Mouse (Mus musculus) MEL (cell line): ENCODE data around the gene Dffa. TPM values are rescaled to one million over a fixed set of nuclear protein-coding genes. Genes with fewer than 3 reads are reported as not detected.

ENCODE experiments used
- DNase-seq: peaks from one replicate; pipeline ENCODE4 v3.0.0; 2011; ENCODE audit warnings: low read depth, low spot score
- H3K27ac ChIP-seq: 2 replicates; pipeline ENCODE4 v1.5.1; 2012; ENCODE audit warnings: low read depth, mild to moderate bottlenecking, control low read depth, low read length, moderate library complexity; ENCODE audit not compliant: control insufficient read depth
- H3K27me3 ChIP-seq, 2 experiments: fragments of 150-350 bp in 1 of 2; sonication (generic) in 1 of 2; 2 replicates each; pipeline ENCODE4 v1.6.1; 2012; ENCODE audit warnings: low read length in 2 of 2, mild to moderate bottlenecking in 2 of 2, improper control_type of control experiment in 1 of 2, moderate library complexity in 1 of 2; ENCODE audit not compliant: insufficient read depth in 2 of 2, control insufficient read depth in 1 of 2
- H3K36me3 ChIP-seq, 2 experiments: 2 replicates each; pipeline ENCODE4 v1.6.1; 2012 to 2014; ENCODE audit warnings: low read length in 2 of 2, improper control_type of control experiment in 1 of 2, inconsistent platforms in 1 of 2, mild to moderate bottlenecking in 1 of 2; ENCODE audit not compliant: insufficient read depth in 2 of 2, control insufficient read depth in 1 of 2
- H3K4me1 ChIP-seq, 2 experiments: fragments of 150-350 bp in 1 of 2; sonication (generic) in 1 of 2; 2 replicates each; pipeline ENCODE4 v1.6.1; 2012; ENCODE audit warnings: low read length in 2 of 2, improper control_type of control experiment in 1 of 2, mild to moderate bottlenecking in 1 of 2; ENCODE audit not compliant: insufficient read depth in 2 of 2, control insufficient read depth in 1 of 2
- H3K4me3 ChIP-seq, 2 experiments: fragments of 150-350 bp in 1 of 2; sonication (generic) in 1 of 2; 2 replicates each; pipeline ENCODE4 v1.5.1; 2012; ENCODE audit warnings: low read depth in 2 of 2, low read length in 2 of 2, mild to moderate bottlenecking in 2 of 2, moderate library complexity in 2 of 2, control low read depth in 1 of 2, improper control_type of control experiment in 1 of 2; ENCODE audit not compliant: control insufficient read depth in 1 of 2, insufficient read depth in 1 of 2
- H3K79me2 ChIP-seq: 2 replicates; pipeline ENCODE4 v1.6.1; 2012; ENCODE audit warnings: mild to moderate bottlenecking, low read length, moderate library complexity; ENCODE audit not compliant: control insufficient read depth, poor library complexity, insufficient read depth
- H3K9ac ChIP-seq: 2 replicates; pipeline ENCODE4 v1.6.1; 2012; ENCODE audit warnings: low read depth, mild to moderate bottlenecking, control low read depth, low read length, moderate library complexity; ENCODE audit not compliant: control insufficient read depth, poor library complexity, severe bottlenecking
- H3K9me3 ChIP-seq: fragments of 150-350 bp; sonication (generic); replicated peaks from 2 replicates; pipeline ENCODE4 v1.6.1; 2012; ENCODE audit warnings: mild to moderate bottlenecking, low read length, improper control_type of control experiment, moderate library complexity; ENCODE audit not compliant: insufficient read depth
- CHD1 ChIP-seq: IDR thresholded peaks from 2 replicates; pipeline ENCODE4 v1.6.1; 2012; ENCODE audit warnings: low read depth, mild to moderate bottlenecking, inconsistent platforms, low read length, improper control_type of control experiment
- CHD2 ChIP-seq: IDR thresholded peaks from 2 replicates; pipeline ENCODE4 v1.6.1; 2011; ENCODE audit warnings: low read length, improper control_type of control experiment
- CTCF ChIP-seq, 3 experiments: IDR thresholded peaks in 2 of 3; conservative IDR thresholded peaks in 1 of 3; 2 replicates each; pipeline ENCODE4 v1.5.1; 2011 to 2012; ENCODE audit warnings: low read length in 3 of 3, low read depth in 2 of 3, mild to moderate bottlenecking in 2 of 3, improper control_type of control experiment in 1 of 3, inconsistent platforms in 1 of 3, mixed read lengths in 1 of 3, moderate library complexity in 1 of 3; ENCODE audit not compliant: control insufficient read depth in 1 of 3, insufficient read depth in 1 of 3, poor library complexity in 1 of 3, severe bottlenecking in 1 of 3
- ETS1 ChIP-seq: IDR thresholded peaks from 2 replicates; pipeline ENCODE4 v1.6.1; 2012; ENCODE audit warnings: low read depth, mild to moderate bottlenecking, inconsistent platforms, low read length, improper control_type of control experiment, moderate library complexity
- GATA1 ChIP-seq: IDR thresholded peaks from 2 replicates; pipeline ENCODE4 v1.6.1; 2011; ENCODE audit warnings: low read depth, low read length, improper control_type of control experiment
- HCFC1 ChIP-seq: IDR thresholded peaks from 2 replicates; pipeline ENCODE4 v1.6.1; 2012; ENCODE audit warnings: low read depth, mild to moderate bottlenecking, inconsistent platforms, low read length, improper control_type of control experiment, moderate library complexity
- MAFK ChIP-seq: IDR thresholded peaks from 2 replicates; pipeline ENCODE4 v1.6.1; 2011; ENCODE audit warnings: low read depth, mild to moderate bottlenecking, low read length, improper control_type of control experiment, borderline replicate concordance
- MAX ChIP-seq: IDR thresholded peaks from 2 replicates; pipeline ENCODE4 v1.6.1; 2011; ENCODE audit warnings: low read length, improper control_type of control experiment
- MEF2A ChIP-seq: IDR thresholded peaks from 2 replicates; pipeline ENCODE4 v1.6.1; 2014; ENCODE audit warnings: low read depth, mild to moderate bottlenecking, inconsistent platforms, low read length, improper control_type of control experiment; ENCODE audit not compliant: poor library complexity, insufficient replicate concordance, severe bottlenecking; ENCODE audit errors: extremely low read depth
- MXI1 ChIP-seq: IDR thresholded peaks from 2 replicates; pipeline ENCODE4 v1.6.1; 2011; ENCODE audit warnings: mild to moderate bottlenecking, low read depth, low read length, improper control_type of control experiment
- MYB ChIP-seq: IDR thresholded peaks from 2 replicates; pipeline ENCODE4 v1.6.1; 2011; ENCODE audit warnings: mild to moderate bottlenecking, low read depth, low read length, improper control_type of control experiment
- MYC ChIP-seq: IDR thresholded peaks from 2 replicates; pipeline ENCODE4 v1.6.1; 2011; ENCODE audit warnings: low read depth, mild to moderate bottlenecking, low read length, improper control_type of control experiment, moderate library complexity
- NELFE ChIP-seq: IDR thresholded peaks from 2 replicates; pipeline ENCODE4 v1.6.1; 2011; ENCODE audit warnings: low read depth, low read length, improper control_type of control experiment
- NRF1 ChIP-seq: IDR thresholded peaks from 2 replicates; pipeline ENCODE4 v1.6.1; 2014; ENCODE audit warnings: low read depth, mild to moderate bottlenecking, inconsistent platforms, low read length, improper control_type of control experiment, moderate library complexity; ENCODE audit not compliant: poor library complexity, insufficient read depth, severe bottlenecking
- POLR2A ChIP-seq, 2 experiments: IDR thresholded peaks; 2 replicates each; pipeline ENCODE4 v1.6.1; 2011 to 2012; ENCODE audit warnings: low read length in 2 of 2, mild to moderate bottlenecking in 2 of 2, control low read depth in 1 of 2, improper control_type of control experiment in 1 of 2, low read depth in 1 of 2, moderate library complexity in 1 of 2; ENCODE audit not compliant: control insufficient read depth in 1 of 2, insufficient read depth in 1 of 2, poor library complexity in 1 of 2
- POLR2AphosphoS2 ChIP-seq: IDR thresholded peaks from 2 replicates; pipeline ENCODE4 v1.6.1; 2011; ENCODE audit warnings: low read length, improper control_type of control experiment
- POLR2AphosphoS5 ChIP-seq: IDR thresholded peaks from 2 replicates; pipeline ENCODE4 v1.6.1; 2012; ENCODE audit warnings: low read depth, borderline replicate concordance, mild to moderate bottlenecking, inconsistent platforms, low read length, moderate library complexity, mixed read lengths
- RAD21 ChIP-seq: IDR thresholded peaks from 2 replicates; pipeline ENCODE4 v1.6.1; 2011; ENCODE audit warnings: mild to moderate bottlenecking, low read depth, low read length, improper control_type of control experiment
- RCOR1 ChIP-seq: IDR thresholded peaks from 2 replicates; pipeline ENCODE4 v1.6.1; 2012; ENCODE audit warnings: low read depth, mild to moderate bottlenecking, inconsistent platforms, low read length, improper control_type of control experiment
- SIN3A ChIP-seq: IDR thresholded peaks from 2 replicates; pipeline ENCODE4 v1.6.1; 2012; ENCODE audit warnings: low read length, improper control_type of control experiment, inconsistent platforms
- SMC3 ChIP-seq: IDR thresholded peaks from 2 replicates; pipeline ENCODE4 v1.6.1; 2011; ENCODE audit warnings: low read depth, low read length, improper control_type of control experiment
- TBP ChIP-seq: IDR thresholded peaks from 2 replicates; pipeline ENCODE4 v1.8.0; 2011; ENCODE audit warnings: low read depth, low read length, improper control_type of control experiment
- TCF12 ChIP-seq: IDR thresholded peaks from 2 replicates; pipeline ENCODE4 v1.6.1; 2014; ENCODE audit warnings: low read depth, mild to moderate bottlenecking, inconsistent platforms, low read length, improper control_type of control experiment, moderate library complexity
- UBTF ChIP-seq: IDR thresholded peaks from 2 replicates; pipeline ENCODE4 v1.6.1; 2012; ENCODE audit warnings: low read depth, mild to moderate bottlenecking, inconsistent platforms, low read length, improper control_type of control experiment, moderate library complexity, borderline replicate concordance; ENCODE audit not compliant: insufficient read depth
- USF1 ChIP-seq: IDR thresholded peaks from 2 replicates; pipeline ENCODE4 v1.6.1; 2014; ENCODE audit warnings: low read depth, mild to moderate bottlenecking, inconsistent platforms, low read length, improper control_type of control experiment, moderate library complexity
- ZC3H11A ChIP-seq: IDR thresholded peaks from 2 replicates; pipeline ENCODE4 v1.6.1; 2012; ENCODE audit warnings: low read depth, mild to moderate bottlenecking, inconsistent platforms, low read length, improper control_type of control experiment
- ZMIZ1 ChIP-seq: IDR thresholded peaks from 2 replicates; pipeline ENCODE4 v1.6.1; 2012; ENCODE audit warnings: low read depth, mild to moderate bottlenecking, inconsistent platforms, low read length, improper control_type of control experiment, moderate library complexity
- ZNF384 ChIP-seq: IDR thresholded peaks from 2 replicates; pipeline ENCODE4 v1.6.1; 2012; ENCODE audit warnings: low read depth, mild to moderate bottlenecking, inconsistent platforms, low read length, improper control_type of control experiment
- polyA plus RNA-seq, 2 experiments: library from polyadenylated mRNA; stranded (reverse) in 1 of 2; unstranded in 1 of 2; fragments of >175 nt in 1 of 2; fragments of >200 nt in 1 of 2; gene quantifications; 2 replicates each; pipeline versions ENCODE4 v1.2.1 to v1.2.4; 2012; ENCODE audit warnings: low replicate concordance in 2 of 2, low read depth in 1 of 2; ENCODE audit not compliant: insufficient read length in 2 of 2, insufficient read depth in 1 of 2, missing spikeins in 1 of 2
- total RNA-seq: library from RNA; depleted of rRNA; stranded (reverse); fragments of 300-350 nt; gene quantifications from 2 replicates; pipeline ENCODE4 v1.2.3, GENCODE M21; 2012

The Dffa gene
- total and polyA plus RNA-seq, 3 experiments: 20.2 to 33.0 TPM; not detected in 1

- Histone ChIP-seq H3K9ac (peak within 1 kb of the TSS; percentile 88), H3K27ac (peak within 1 kb of the TSS; percentile 90), H3K4me3 (peak within 1 kb of the TSS; percentile 78 to 87), H3K36me3 (peaks cover 5 to 32% of the 10 kb centered on the region in 2 experiments), H3K9me3 (no peaks in the 10 kb centered on the region), H3K27me3 (no peaks in the 10 kb centered on the region), H3K4me1 (peaks cover 7 to 20% of the 10 kb centered on the region in 2 experiments), H3K79me2 (peaks cover 17% of the 10 kb centered on the region)
- TF ChIP-seq POLR2AphosphoS5 (no peak), MXI1 (no peak), NRF1 (0 out of 2 replicates have a peak, but pooled peaks have one; percentile 27), MYC (no peak), POLR2AphosphoS2 (peak; percentile 68; the same call in 1 of the 2 replicates), RAD21 (no peak), HCFC1 (peak; percentile 86), UBTF (no peak), ZMIZ1 (peak; percentile 73; the same call in 1 of the 2 replicates), ZC3H11A (no peak), TBP (peak; percentile 81), USF1 (peak; percentile 91), CHD2 (peak; percentile 83), POLR2A (IDR thresholded peaks at IDR 0.05; ENCODE audit: control insufficient read depth in 1 of 2, insufficient read depth in 1 of 2, low read depth in 1 of 2, low read length in 2 of 2, poor library complexity in 1 of 2) (peak; percentile 53 to 82), ETS1 (peak; percentile 40; the same call in 1 of the 2 replicates), SIN3A (peak; percentile 98), NELFE (peak; percentile 89), TCF12 (peak; percentile 57; the same call in 1 of the 2 replicates)
- DNase-seq: peak; percentile 98
Observed at GRCm38 (mm10) chr4:149166215-149166946, 62.4 kb downstream of the Dffa start, which contains the start of gene Pgd. Gene Pgd, minus strand, starts transcription at chr4:149166771.

DNA sequence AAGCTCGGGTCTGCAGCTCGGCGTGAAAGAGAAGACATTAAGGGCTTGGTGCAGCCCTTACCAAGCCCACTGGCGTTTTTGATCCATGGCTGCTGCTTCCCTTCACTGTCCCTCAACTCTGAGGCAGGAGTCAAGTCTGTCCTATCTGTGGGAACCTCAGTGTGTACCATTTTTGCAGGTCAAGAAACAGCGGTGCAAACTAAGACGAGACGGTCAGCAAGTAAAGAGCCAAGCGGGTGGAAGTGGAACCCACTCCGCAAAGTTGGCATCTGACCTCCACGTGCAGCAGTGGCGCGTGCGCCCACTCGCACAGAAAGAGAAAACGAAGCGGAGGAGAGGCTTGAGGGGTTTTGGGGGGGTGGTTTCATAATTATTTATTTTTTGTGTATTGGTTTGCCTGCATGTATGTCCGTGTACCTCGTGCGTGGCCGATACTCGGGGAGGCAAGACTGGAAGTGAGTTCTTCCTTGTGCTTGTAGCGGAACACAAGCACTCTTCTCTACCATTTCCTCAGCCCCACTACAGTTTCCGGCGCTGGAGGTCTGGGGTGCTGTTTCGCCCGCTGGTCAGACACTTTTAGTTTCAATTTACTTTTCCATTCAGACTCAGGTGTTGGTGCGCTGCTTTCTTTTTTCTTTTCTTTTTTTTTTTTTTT lies 63.1 kb downstream of the Dffa start:
- peaks cover 17% of the 10 kb centered on the region for H3K79me2 ChIP-seq
- peak overlapping the region; percentile 88 for H3K9ac ChIP-seq
- H3K4me1 ChIP-seq: peaks cover 7 to 24% of the 10 kb centered on the region in 2 experiments
- no peaks in the 10 kb centered on the region for H3K27me3 ChIP-seq
- peak overlapping the region; percentile 90 for H3K27ac ChIP-seq
- peak overlapping the region; percentile 67 to 87 for H3K4me3 ChIP-seq
- no peaks in the 10 kb centered on the region for H3K9me3 ChIP-seq
- H3K36me3 ChIP-seq: peaks cover 5 to 34% of the 10 kb centered on the region in 2 experiments
- DNase-seq: peak; percentile 79
- TF ChIP-seq ZNF384 (peak; percentile 59), HCFC1 (peak; percentile 38; the same call in 1 of the 2 replicates), RCOR1 (no peak), CTCF (IDR thresholded peaks at IDR 0.05 in 2 of 3, conservative IDR thresholded peaks at IDR 0.05 in 1 of 3; ENCODE audit: control insufficient read depth in 1 of 3, insufficient read depth in 1 of 3, low read depth in 2 of 3, low read length in 3 of 3, poor library complexity in 1 of 3, severe bottlenecking in 1 of 3) (no peak), MAX (peak; percentile 89), POLR2AphosphoS5 (no peak), GATA1 (no peak), ZMIZ1 (no peak; the same call in 1 of the 2 replicates), MYB (no peak), TBP (peak; percentile 27; the same call in 1 of the 2 replicates), MAFK (no peak), MEF2A (no peak), MXI1 (peak; percentile 97), CHD1 (no peak), CHD2 (no peak), SMC3 (no peak), POLR2A (IDR thresholded peaks at IDR 0.05; ENCODE audit: control insufficient read depth in 1 of 2, insufficient read depth in 1 of 2, low read depth in 1 of 2, low read length in 2 of 2, poor library complexity in 1 of 2) (peak in 1 of 2 experiments; percentile 37; a peak in 1 of 4 replicates)
